Mouse (Mus musculus): ENCODE data around the gene Det1.

The Det1 gene

GRCm38 (mm10) chr7:78782639-78783581 is 64.2 kb downstream of the Det1 start, which contains the start of the genes Mrps11 and Mrpl46:
Mrps11 (plus strand) TSS chr7:78783119.
Mrpl46 (minus strand) TSS chr7:78783531.
- WGBS, result under 1% methylated on average over 44 of the region's 44 CpGs

GRCm38 (mm10) chr7:78778741-78779140 is 68.3 kb downstream of the Det1 start:
- 80% methylated on average over 5 of the region's 5 CpGs for WGBS

Measured in cerebral cortex, adult 2 months (tissue).